Mouse (Mus musculus) heart, embryonic 15.5 days (tissue): ENCODE measurements at regions not wholly inside any gene's neighbourhood (a gene's known extent, or its start where the extent isn't known, plus 50 kb on each side); places are given as distances from the start of the nearest gene placed in this dataset.

Source experiments
- ATAC-seq: fragments of 200-750 bp; cut with Nextera tagmentation; replicated peaks from 2 replicates; pipeline ENCODE4 v1.8.0; 2017; ENCODE audit warnings: low read depth, moderate TSS enrichment; ENCODE audit not compliant: insufficient number of reproducible peaks, insufficient read depth, low FRiP score
- H3K27ac ChIP-seq: fragments of 300-500 bp; sonication (generic); 2 replicates; pipeline ENCODE4 v1.5.1; 2015; ENCODE audit warnings: mild to moderate bottlenecking, inconsistent platforms
- H3K27me3 ChIP-seq: fragments of 300-500 bp; sonication (generic); 2 replicates; pipeline ENCODE4 v1.6.1; 2015; ENCODE audit warnings: inconsistent platforms
- H3K36me3 ChIP-seq: fragments of 300-500 bp; sonication (generic); 2 replicates; pipeline ENCODE4 v1.6.1; 2015; ENCODE audit warnings: mild to moderate bottlenecking, inconsistent platforms
- H3K4me1 ChIP-seq: fragments of 300-500 bp; sonication (generic); replicated peaks from 2 replicates; pipeline ENCODE4 v1.6.1; 2015; ENCODE audit warnings: inconsistent platforms
- H3K4me2 ChIP-seq: fragments of 300-500 bp; sonication (generic); 2 replicates; pipeline ENCODE4 v1.6.1; 2015; ENCODE audit warnings: inconsistent platforms, mild to moderate bottlenecking, moderate library complexity
- H3K4me3 ChIP-seq: fragments of 300-500 bp; sonication (generic); 2 replicates; pipeline ENCODE4 v1.5.1; 2015; ENCODE audit warnings: mild to moderate bottlenecking, inconsistent platforms
- H3K9ac ChIP-seq: fragments of 300-500 bp; sonication (generic); 2 replicates; pipeline ENCODE4 v1.6.1; 2015; ENCODE audit warnings: mild to moderate bottlenecking, inconsistent platforms
- H3K9me3 ChIP-seq: fragments of 300-500 bp; sonication (generic); replicated peaks from 2 replicates; pipeline ENCODE4 v1.6.1; 2016; ENCODE audit warnings: inconsistent platforms
- WGBS: fragments of 180-500 bp; shearing (Covaris S2); methylation state at CpG from one replicate; pipeline ENCODE4 v1.1.7; 2015; ENCODE audit warnings: mixed read lengths; 5-methylcytosine and 5-hydroxymethylcytosine counted together

GRCm38 (mm10) chrX:13344701-13345100, 63.9 kb downstream of the Ddx3x start:
- Histone ChIP-seq H3K4me2 (peak overlapping the region; percentile 23; the same call in 1 of the 2 replicates), H3K4me1 (peaks cover 10% of the 10 kb centered on the region), H3K4me3 (no peak overlapping the region), H3K9me3 (no peaks in the 10 kb centered on the region), H3K27me3 (peaks cover 21% of the 10 kb centered on the region), H3K36me3 (no peaks in the 10 kb centered on the region), H3K27ac (peak overlapping the region; percentile 87), H3K9ac (no peak overlapping the region)
- WGBS: 8% methylated on average over 5 of the region's 5 CpGs
- ATAC-seq: no peak

GRCm38 (mm10) chrX:13345126-13345525, 64.4 kb downstream of the Ddx3x start:
- H3K27me3 ChIP-seq: peaks cover 25% of the 10 kb centered on the region
- H3K9me3 ChIP-seq: no peaks in the 10 kb centered on the region
- no peak for ATAC-seq
- no peak overlapping the region for H3K4me3 ChIP-seq
- peak overlapping the region; percentile 23; the same call in 1 of the 2 replicates for H3K4me2 ChIP-seq
- 23% methylated on average over 5 of the region's 5 CpGs for WGBS
- H3K4me1 ChIP-seq: peaks cover 10% of the 10 kb centered on the region
- H3K9ac ChIP-seq: no peak overlapping the region
- H3K27ac ChIP-seq: peak overlapping the region; percentile 87
- no peaks in the 10 kb centered on the region for H3K36me3 ChIP-seq

GRCm38 (mm10) chrX:13346011-13346631, 65.4 kb downstream of the Ddx3x start:
- H3K27me3 ChIP-seq: peaks cover 34% of the 10 kb centered on the region
- 10% methylated on average over 20 of the region's 21 CpGs for WGBS
- H3K9me3 ChIP-seq: no peaks in the 10 kb centered on the region
- H3K4me2 ChIP-seq: peak overlapping the region; percentile 62
- no peak overlapping the region for H3K9ac ChIP-seq
- peak overlapping the region; percentile 87 for H3K27ac ChIP-seq
- H3K36me3 ChIP-seq: no peaks in the 10 kb centered on the region
- H3K4me1 ChIP-seq: peaks cover 10% of the 10 kb centered on the region
- 0 out of 2 replicates have a peak, but pooled peaks have one; percentile 12 for ATAC-seq
- H3K4me3 ChIP-seq: peak overlapping the region; percentile 51

GRCm38 (mm10) chrX:13346696-13347026, 65.9 kb downstream of the Ddx3x start:
- Histone ChIP-seq H3K4me3 (peak overlapping the region; percentile 51), H3K27ac (peak overlapping the region; percentile 87), H3K4me1 (peaks cover 10% of the 10 kb centered on the region), H3K36me3 (no peaks in the 10 kb centered on the region), H3K27me3 (peaks cover 37% of the 10 kb centered on the region), H3K9me3 (no peaks in the 10 kb centered on the region), H3K9ac (no peak overlapping the region), H3K4me2 (peak overlapping the region; percentile 62)
- 12% methylated on average over 5 of the region's 5 CpGs for WGBS
- no peak for ATAC-seq

- H3K4me1 ChIP-seq: peaks cover 10% of the 10 kb centered on the region
- no peaks in the 10 kb centered on the region for H3K9me3 ChIP-seq
- 4% methylated on average over 27 of the region's 27 CpGs for WGBS
- peak overlapping the region; percentile 51 for H3K4me3 ChIP-seq
- no peaks in the 10 kb centered on the region for H3K36me3 ChIP-seq
- H3K27me3 ChIP-seq: peaks cover 37% of the 10 kb centered on the region
- peak overlapping the region; percentile 62 for H3K4me2 ChIP-seq
- peak; percentile 90 for ATAC-seq
- peak overlapping the region; percentile 87 for H3K27ac ChIP-seq
- H3K9ac ChIP-seq: 0 out of 2 replicates have a peak overlapping the region, but pooled peaks have one; percentile 7
Measured at GRCm38 (mm10) chrX:13347027-13347840, 66.5 kb downstream of the Ddx3x start.

- H3K36me3 ChIP-seq: no peaks in the 10 kb centered on the region
- no peak overlapping the region for H3K4me2 ChIP-seq
- H3K27ac ChIP-seq: no peak overlapping the region
- 100% methylated on average over 1 of the region's 1 CpGs for WGBS
- no peak for ATAC-seq
- H3K4me3 ChIP-seq: no peak overlapping the region
- peaks cover 41% of the 10 kb centered on the region for H3K27me3 ChIP-seq
- no peak overlapping the region for H3K9ac ChIP-seq
- peaks cover 10% of the 10 kb centered on the region for H3K4me1 ChIP-seq
- H3K9me3 ChIP-seq: no peaks in the 10 kb centered on the region
Measured at GRCm38 (mm10) chrX:13348415-13348814, 67.6 kb downstream of the Ddx3x start.

GRCm38 (mm10) chrX:13350461-13350860, 69.7 kb downstream of the Ddx3x start:
- Histone ChIP-seq H3K27ac (no peak overlapping the region), H3K27me3 (peaks cover 45% of the 10 kb centered on the region), H3K4me1 (peaks cover 5% of the 10 kb centered on the region), H3K4me2 (no peak overlapping the region), H3K4me3 (no peak overlapping the region), H3K9me3 (no peaks in the 10 kb centered on the region), H3K9ac (no peak overlapping the region), H3K36me3 (no peaks in the 10 kb centered on the region)
- ATAC-seq: no peak
- 66% methylated on average over 3 of the region's 3 CpGs for WGBS

- WGBS: 67% methylated on average over 5 of the region's 5 CpGs
- H3K36me3 ChIP-seq: no peaks in the 10 kb centered on the region
- no peaks in the 10 kb centered on the region for H3K4me1 ChIP-seq
- no peak overlapping the region for H3K9ac ChIP-seq
- peaks cover 23% of the 10 kb centered on the region for H3K27me3 ChIP-seq
- no peak for ATAC-seq
- no peak overlapping the region for H3K27ac ChIP-seq
- no peaks in the 10 kb centered on the region for H3K9me3 ChIP-seq
- no peak overlapping the region for H3K4me2 ChIP-seq
- H3K4me3 ChIP-seq: no peak overlapping the region
Measured at GRCm38 (mm10) chrX:13357149-13357783, 76.5 kb downstream of the Ddx3x start.

GRCm38 (mm10) chrX:13357973-13358372, 77.2 kb downstream of the Ddx3x start:
- no peak for ATAC-seq
- H3K27ac ChIP-seq: no peak overlapping the region
- no peaks in the 10 kb centered on the region for H3K9me3 ChIP-seq
- WGBS: 74% methylated on average over 3 of the region's 3 CpGs
- H3K9ac ChIP-seq: no peak overlapping the region
- H3K27me3 ChIP-seq: peaks cover 20% of the 10 kb centered on the region
- no peaks in the 10 kb centered on the region for H3K4me1 ChIP-seq
- H3K4me2 ChIP-seq: no peak overlapping the region
- H3K36me3 ChIP-seq: no peaks in the 10 kb centered on the region
- no peak overlapping the region for H3K4me3 ChIP-seq

- ATAC-seq: no peak
- Histone ChIP-seq H3K4me2 (no peak overlapping the region), H3K36me3 (no peaks in the 10 kb centered on the region), H3K9me3 (no peaks in the 10 kb centered on the region), H3K27ac (no peak overlapping the region), H3K4me1 (no peaks in the 10 kb centered on the region), H3K27me3 (peaks cover 16% of the 10 kb centered on the region), H3K4me3 (no peak overlapping the region), H3K9ac (no peak overlapping the region)
- WGBS: 85% methylated on average over 5 of the region's 5 CpGs
Measured at GRCm38 (mm10) chrX:13360436-13360835, 79.7 kb downstream of the Ddx3x start.

GRCm38 (mm10) chrX:13370319-13370718, 89.5 kb downstream of the Ddx3x start:
- Histone ChIP-seq H3K27ac (no peak overlapping the region), H3K9me3 (no peaks in the 10 kb centered on the region), H3K4me1 (no peaks in the 10 kb centered on the region), H3K36me3 (no peaks in the 10 kb centered on the region), H3K4me3 (no peak overlapping the region), H3K9ac (no peak overlapping the region), H3K27me3 (peaks cover 8% of the 10 kb centered on the region; the same call in 1 of the 2 replicates), H3K4me2 (no peak overlapping the region)
- no peak for ATAC-seq
- 72% methylated on average over 4 of the region's 4 CpGs for WGBS
